Mouse (Mus musculus): Measurements from ENCODE around the gene Lrrc8c. TPM values are rescaled to one million over a fixed set of nuclear protein-coding genes. Genes with fewer than 3 reads are reported as not detected.

Lrrc8c gene
- polyA plus RNA-seq, 1 experiment from 2014 or later = 27.1 TPM

DNA sequence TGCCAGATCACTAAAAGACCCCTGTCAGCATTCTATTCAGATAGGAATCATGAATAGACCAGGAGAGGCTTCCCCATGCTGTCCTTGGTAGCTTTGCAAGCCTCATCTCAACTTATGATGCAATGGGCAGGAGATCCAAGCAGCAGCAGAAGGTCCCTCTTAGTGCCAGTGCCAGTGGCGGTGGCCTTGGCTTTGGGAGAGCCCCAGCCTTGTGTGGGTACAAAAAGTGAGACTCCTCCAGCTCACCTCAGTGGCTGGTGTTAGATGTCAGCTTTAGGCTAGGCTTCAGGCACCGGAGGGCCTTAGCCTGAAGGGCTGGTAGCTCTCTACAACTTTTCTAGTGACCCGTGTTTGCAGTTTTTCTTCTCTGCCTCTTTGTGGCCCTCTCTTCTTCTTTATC is 18.1 kb upstream of the Lrrc8c start:
- no peak overlapping the region for H3K4me3 ChIP-seq
- H3K4me1 ChIP-seq (replicated peaks) = peaks cover 10% of the 10 kb centered on the region
- H3K4me2 ChIP-seq = no peak overlapping the region
- peaks cover 3% of the 10 kb centered on the region; the same call in 1 of the 2 replicates for H3K9me3 ChIP-seq (replicated peaks)
- H3K27ac ChIP-seq (ENCODE audit: poor library complexity, severe bottlenecking) = no peak overlapping the region
- H3K27me3 ChIP-seq (replicated peaks) = no peaks in the 10 kb centered on the region
- ATAC-seq (ENCODE audit: insufficient number of reproducible peaks, low FRiP score) = no peak
- no peaks in the 10 kb centered on the region for H3K36me3 ChIP-seq
- WGBS = 77% methylated on average over 3 of the region's 3 CpGs
- H3K9ac ChIP-seq = no peak overlapping the region

DNA sequence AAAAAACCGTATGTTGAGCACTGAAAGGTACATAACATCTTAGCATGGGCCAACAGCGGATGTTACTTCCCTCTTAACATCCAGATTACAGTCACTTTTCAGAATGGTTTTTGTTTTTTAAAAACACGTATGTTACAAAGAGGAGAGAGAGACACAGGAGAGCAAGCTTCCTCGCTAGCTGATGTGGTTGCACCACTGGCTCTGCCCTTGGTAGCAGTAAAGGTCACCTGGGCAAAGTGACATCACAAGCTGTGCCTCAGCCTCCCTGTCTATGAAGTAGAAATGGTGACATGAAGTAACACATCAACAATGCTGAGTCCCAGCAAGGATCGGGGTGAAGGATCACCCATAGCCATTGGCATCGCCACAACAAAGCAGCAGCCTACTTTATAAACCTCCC is 10.4 kb upstream of the Lrrc8c start:
- Histone ChIP-seq H3K27ac (ENCODE audit: poor library complexity, severe bottlenecking) (no peak overlapping the region), H3K4me3 (no peak overlapping the region), H3K27me3 (replicated peaks) (no peaks in the 10 kb centered on the region), H3K9ac (no peak overlapping the region), H3K4me2 (no peak overlapping the region), H3K36me3 (no peaks in the 10 kb centered on the region), H3K4me1 (replicated peaks) (peaks cover 17% of the 10 kb centered on the region), H3K9me3 (replicated peaks) (no peaks in the 10 kb centered on the region)
- WGBS = 82% methylated on average over 6 of the region's 6 CpGs
- ATAC-seq (ENCODE audit: insufficient number of reproducible peaks, low FRiP score) = no peak

DNA sequence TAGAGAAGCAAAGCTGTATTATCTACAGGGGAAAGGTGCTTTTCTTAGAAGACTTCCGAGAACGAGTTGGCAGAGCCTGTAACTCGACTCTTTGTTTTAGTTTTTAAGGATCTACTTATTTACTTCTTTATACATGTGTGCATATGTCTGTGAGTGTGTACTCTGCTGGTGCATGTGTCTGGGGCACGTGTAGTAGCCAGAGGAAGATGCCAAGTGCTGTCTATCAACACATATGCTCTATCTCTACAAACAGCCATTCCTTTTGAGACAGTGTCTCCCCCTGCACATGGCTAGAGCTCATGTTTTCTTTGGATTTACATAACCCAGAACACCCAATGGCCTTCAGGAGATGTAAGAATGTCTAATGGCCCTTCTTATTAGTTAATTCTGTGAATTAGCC is 6.9 kb upstream of the Lrrc8c start:
- H3K4me2 ChIP-seq = no peak overlapping the region
- H3K4me3 ChIP-seq = no peak overlapping the region
- H3K4me1 ChIP-seq (replicated peaks) = peaks cover 15% of the 10 kb centered on the region
- no peak for ATAC-seq (ENCODE audit: insufficient number of reproducible peaks, low FRiP score)
- H3K27ac ChIP-seq (ENCODE audit: poor library complexity, severe bottlenecking) = no peak overlapping the region
- H3K27me3 ChIP-seq (replicated peaks) = no peaks in the 10 kb centered on the region
- H3K36me3 ChIP-seq = no peaks in the 10 kb centered on the region
- no peaks in the 10 kb centered on the region for H3K9me3 ChIP-seq (replicated peaks)
- whole genome bisulfite sequencing = 37% methylated on average over 4 of the region's 4 CpGs
- H3K9ac ChIP-seq = no peak overlapping the region

DNA sequence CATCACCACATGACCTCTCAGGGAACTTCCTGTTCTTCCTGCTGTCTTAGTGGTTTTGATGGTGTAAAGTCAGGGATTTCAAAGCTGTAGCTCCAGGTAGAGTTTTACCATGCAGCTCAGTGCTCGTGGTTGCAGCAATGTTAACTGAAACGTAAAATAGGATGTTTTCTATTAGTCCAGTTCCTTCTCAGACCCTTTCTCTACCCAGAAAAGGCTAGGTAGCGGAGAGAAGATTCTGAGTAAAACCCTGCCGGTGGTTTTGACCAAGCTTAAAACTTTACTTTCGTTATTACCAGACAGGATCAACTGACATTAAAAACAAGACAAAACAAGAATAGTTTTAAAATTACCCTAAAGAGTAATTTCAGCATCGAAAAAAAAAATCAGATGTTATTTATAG is 3.7 kb upstream of the Lrrc8c start:
- Histone ChIP-seq H3K27ac (ENCODE audit: poor library complexity, severe bottlenecking) (no peak overlapping the region), H3K4me2 (no peak overlapping the region), H3K4me3 (no peak overlapping the region), H3K27me3 (replicated peaks) (no peaks in the 10 kb centered on the region), H3K9ac (no peak overlapping the region), H3K9me3 (replicated peaks) (no peaks in the 10 kb centered on the region), H3K4me1 (replicated peaks) (peaks cover 27% of the 10 kb centered on the region), H3K36me3 (no peaks in the 10 kb centered on the region)
- no peak for ATAC-seq (ENCODE audit: insufficient number of reproducible peaks, low FRiP score)
- WGBS = 76% methylated on average over 6 of the region's 6 CpGs

DNA sequence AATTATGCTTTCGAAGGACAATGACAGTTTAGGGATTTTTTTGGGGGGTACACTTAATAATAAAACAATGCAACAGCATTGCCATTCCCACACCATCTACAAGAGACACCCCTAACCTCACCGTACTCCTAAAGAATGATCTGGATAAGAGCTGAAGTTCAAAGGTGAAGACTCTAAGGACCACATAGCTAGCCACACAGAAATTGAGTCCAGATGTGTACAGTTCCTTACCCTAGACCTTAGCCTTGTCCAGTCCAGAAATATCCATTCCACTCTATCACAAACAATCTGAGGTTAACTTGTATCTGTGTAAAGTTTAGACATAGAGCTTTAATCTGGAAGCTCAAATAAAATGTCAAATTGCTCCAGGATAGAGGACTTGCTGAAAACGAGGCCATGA is 2.9 kb upstream of the Lrrc8c start:
- Histone ChIP-seq H3K4me1 (replicated peaks) (peaks cover 33% of the 10 kb centered on the region), H3K36me3 (no peaks in the 10 kb centered on the region), H3K9ac (no peak overlapping the region), H3K9me3 (replicated peaks) (no peaks in the 10 kb centered on the region), H3K4me2 (no peak overlapping the region), H3K27ac (ENCODE audit: poor library complexity, severe bottlenecking) (no peak overlapping the region), H3K4me3 (no peak overlapping the region), H3K27me3 (replicated peaks) (no peaks in the 10 kb centered on the region)
- no peak for ATAC-seq (ENCODE audit: insufficient number of reproducible peaks, low FRiP score)
- WGBS = 50% methylated on average over 3 of the region's 3 CpGs

DNA sequence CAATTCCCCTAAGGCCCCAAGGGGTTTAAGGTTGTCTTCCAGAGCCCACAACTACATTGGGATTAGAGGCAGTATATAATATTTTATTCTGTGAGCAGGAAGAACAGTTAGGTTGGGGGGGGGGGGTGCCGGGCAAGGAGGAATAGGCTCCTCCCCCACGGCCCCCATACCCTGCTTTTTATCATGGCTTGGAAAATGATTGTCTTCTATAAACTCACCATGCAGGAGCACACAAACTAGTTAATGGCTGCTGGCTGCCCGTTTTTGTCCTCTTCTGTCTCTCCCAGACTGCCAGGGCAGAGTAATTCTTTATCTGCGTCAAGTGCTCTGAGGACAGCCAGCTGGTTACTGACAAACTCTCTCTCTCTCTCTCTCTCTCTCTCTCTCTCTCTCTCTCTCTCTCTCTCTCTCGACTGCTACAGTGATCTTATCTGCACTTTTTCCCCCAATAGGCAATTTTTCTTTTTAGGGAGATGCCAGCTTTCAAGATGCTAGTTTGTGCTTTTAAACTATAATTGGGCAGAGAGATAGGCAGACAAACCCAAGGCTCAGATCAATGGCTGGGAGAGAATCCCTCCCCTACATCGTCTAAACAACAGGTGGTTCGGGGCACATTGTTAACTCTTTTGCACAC is 1.1 kb upstream of the Lrrc8c start:
- H3K9me3 ChIP-seq (replicated peaks) = no peaks in the 10 kb centered on the region
- peak overlapping the region; percentile 96 for H3K9ac ChIP-seq
- peaks cover 39% of the 10 kb centered on the region for H3K4me1 ChIP-seq (replicated peaks)
- no peak for ATAC-seq (ENCODE audit: insufficient number of reproducible peaks, low FRiP score)
- H3K36me3 ChIP-seq = no peaks in the 10 kb centered on the region
- no peaks in the 10 kb centered on the region for H3K27me3 ChIP-seq (replicated peaks)
- H3K4me3 ChIP-seq = peak overlapping the region; percentile 82
- H3K27ac ChIP-seq (ENCODE audit: poor library complexity, severe bottlenecking) = peak overlapping the region; percentile 97
- 16% methylated on average over 7 of the region's 7 CpGs for WGBS
- peak overlapping the region; percentile 72 for H3K4me2 ChIP-seq

DNA sequence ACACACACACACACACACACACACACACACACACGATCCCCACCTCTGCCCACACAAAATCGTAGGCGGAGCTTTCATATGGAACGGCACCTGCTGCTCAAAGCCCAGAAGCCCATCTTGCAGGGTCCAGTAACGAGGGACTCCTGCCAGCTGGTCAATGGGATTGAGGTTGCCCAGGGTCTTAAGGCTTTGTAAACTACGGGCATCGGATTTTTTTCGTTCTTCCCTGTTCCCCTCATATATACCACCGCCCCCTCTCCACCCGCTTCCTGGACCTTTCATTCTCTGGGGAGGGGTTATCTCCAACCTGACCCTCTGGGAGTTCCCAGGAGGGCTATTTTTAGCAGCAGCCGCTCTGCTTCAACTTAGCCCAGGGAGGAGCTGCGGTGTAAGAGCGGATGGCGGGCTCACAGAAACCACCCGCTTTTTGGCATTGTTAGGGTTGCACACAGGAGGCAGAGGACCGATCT is 527 bp upstream of the Lrrc8c start:
- Histone ChIP-seq H3K9ac (peak overlapping the region; percentile 96), H3K4me1 (replicated peaks) (peaks cover 44% of the 10 kb centered on the region), H3K4me3 (peak overlapping the region; percentile 82), H3K36me3 (no peaks in the 10 kb centered on the region), H3K9me3 (replicated peaks) (no peaks in the 10 kb centered on the region), H3K27ac (ENCODE audit: poor library complexity, severe bottlenecking) (peak overlapping the region; percentile 97), H3K27me3 (replicated peaks) (no peaks in the 10 kb centered on the region), H3K4me2 (peak overlapping the region; percentile 72)
- 1% methylated on average over 16 of the region's 16 CpGs for WGBS
- ATAC-seq (ENCODE audit: insufficient number of reproducible peaks, low FRiP score) = peak; percentile 60

DNA sequence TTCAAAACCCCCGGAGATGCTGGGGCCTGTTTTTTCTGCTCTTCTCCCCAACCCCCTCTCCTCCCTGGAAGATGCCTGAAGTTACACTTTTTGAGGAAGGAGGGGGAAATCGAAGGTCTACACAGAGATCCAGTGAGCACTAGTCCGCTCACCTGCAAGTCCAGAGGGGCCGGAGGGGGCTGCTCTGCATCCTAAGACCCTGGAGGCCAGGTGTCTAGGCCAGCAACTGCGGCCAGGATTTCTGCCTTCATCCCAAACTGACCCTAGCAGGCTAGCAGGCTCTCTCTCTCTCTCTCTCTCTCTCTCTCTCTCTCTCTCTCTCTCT is 750 bp downstream of the Lrrc8c start:
- H3K4me3 ChIP-seq = peak overlapping the region; percentile 82
- no peak for ATAC-seq (ENCODE audit: insufficient number of reproducible peaks, low FRiP score)
- peak overlapping the region; percentile 96 for H3K9ac ChIP-seq
- peaks cover 57% of the 10 kb centered on the region for H3K4me1 ChIP-seq (replicated peaks)
- 6% methylated on average over 5 of the region's 5 CpGs for WGBS
- peak overlapping the region; percentile 72 for H3K4me2 ChIP-seq
- H3K9me3 ChIP-seq (replicated peaks) = no peaks in the 10 kb centered on the region
- peak overlapping the region; percentile 97 for H3K27ac ChIP-seq (ENCODE audit: poor library complexity, severe bottlenecking)
- H3K36me3 ChIP-seq = no peaks in the 10 kb centered on the region
- H3K27me3 ChIP-seq (replicated peaks) = no peaks in the 10 kb centered on the region

DNA sequence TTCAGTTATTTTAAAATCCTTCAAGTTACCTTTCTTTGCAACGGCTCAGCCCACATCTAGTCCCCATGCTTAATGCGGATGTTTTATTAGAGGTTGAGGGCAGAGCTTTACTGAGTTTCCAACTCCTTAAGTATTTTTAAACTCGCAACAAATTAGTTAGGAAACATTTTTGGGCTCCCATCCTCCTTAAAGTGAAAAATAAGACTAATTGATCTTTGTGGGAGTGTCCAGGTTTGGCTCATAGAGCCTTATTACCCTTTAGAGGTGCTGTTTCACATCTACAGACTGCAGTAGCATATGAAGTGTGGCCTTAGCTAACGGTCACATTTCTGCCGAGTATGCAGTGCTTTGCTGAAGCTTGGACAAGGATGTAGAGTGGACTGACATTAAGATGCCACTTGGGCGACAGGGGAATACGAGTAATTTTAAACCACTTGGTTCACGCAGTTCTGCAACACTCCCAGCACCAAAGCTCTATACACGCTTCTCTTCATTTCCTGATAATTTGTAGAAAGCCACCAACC is 1.3 kb downstream of the Lrrc8c start:
- Histone ChIP-seq H3K27ac (ENCODE audit: poor library complexity, severe bottlenecking) (peak overlapping the region; percentile 97), H3K9me3 (replicated peaks) (no peaks in the 10 kb centered on the region), H3K4me2 (peak overlapping the region; percentile 72), H3K4me1 (replicated peaks) (peaks cover 62% of the 10 kb centered on the region), H3K27me3 (replicated peaks) (no peaks in the 10 kb centered on the region), H3K4me3 (peak overlapping the region; percentile 82), H3K36me3 (no peaks in the 10 kb centered on the region), H3K9ac (peak overlapping the region; percentile 96)
- ATAC-seq (ENCODE audit: insufficient number of reproducible peaks, low FRiP score) = no peak
- WGBS = 30% methylated on average over 9 of the region's 9 CpGs

DNA sequence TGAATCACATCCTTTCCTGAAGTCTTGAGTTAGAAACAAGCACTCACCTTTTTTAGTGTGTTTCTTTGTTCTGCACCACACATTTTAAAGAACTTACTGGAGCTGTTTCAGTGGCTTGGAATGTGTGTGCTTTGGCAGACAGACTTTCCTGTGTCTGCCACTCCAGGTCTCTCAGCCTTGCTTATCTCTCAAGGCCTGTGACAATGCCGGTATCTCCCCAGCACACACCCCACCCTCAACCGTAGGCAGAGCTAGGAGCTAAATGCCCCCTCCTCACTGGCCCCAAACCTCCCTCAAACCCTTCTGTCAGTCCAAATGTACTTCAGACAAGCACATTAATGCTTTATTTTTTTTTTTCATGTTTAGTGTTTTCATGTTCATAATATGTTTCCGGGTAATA is 4.3 kb downstream of the Lrrc8c start:
- H3K4me3 ChIP-seq = no peak overlapping the region
- 21% methylated on average over 3 of the region's 3 CpGs for WGBS
- peak overlapping the region; percentile 49 for H3K9ac ChIP-seq
- H3K36me3 ChIP-seq = 0 out of 2 replicates have a peak, but pooled peaks cover 3% of the 10 kb centered on the region
- peak overlapping the region; percentile 83 for H3K27ac ChIP-seq (ENCODE audit: poor library complexity, severe bottlenecking)
- no peaks in the 10 kb centered on the region for H3K27me3 ChIP-seq (replicated peaks)
- H3K4me2 ChIP-seq = peak overlapping the region; percentile 38
- H3K4me1 ChIP-seq (replicated peaks) = peaks cover 69% of the 10 kb centered on the region
- ATAC-seq (ENCODE audit: insufficient number of reproducible peaks, low FRiP score) = peak; percentile 70
- H3K9me3 ChIP-seq (replicated peaks) = no peaks in the 10 kb centered on the region

DNA sequence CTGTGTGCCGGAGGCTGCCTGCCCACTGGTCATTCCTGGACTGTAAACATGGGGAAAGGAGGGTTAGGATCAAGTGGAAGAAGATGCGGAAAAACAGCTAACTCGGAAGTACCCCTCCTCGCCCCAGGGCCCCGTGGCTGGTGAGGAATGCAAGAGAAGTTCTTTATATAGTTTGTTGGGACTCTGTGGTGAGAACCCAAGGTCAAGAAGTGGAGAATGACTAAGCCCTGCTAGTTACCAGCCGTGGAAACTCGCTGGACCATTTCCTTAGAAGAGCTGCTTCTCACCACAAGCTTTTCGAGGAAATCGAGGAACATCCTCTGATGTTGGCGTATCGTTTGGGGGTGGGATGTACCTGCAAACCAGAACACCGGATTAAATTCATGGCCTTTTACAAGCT is 5.8 kb downstream of the Lrrc8c start:
- Histone ChIP-seq H3K36me3 (0 out of 2 replicates have a peak, but pooled peaks cover 5% of the 10 kb centered on the region), H3K4me3 (no peak overlapping the region), H3K4me2 (peak overlapping the region; percentile 6; the same call in 1 of the 2 replicates), H3K27me3 (replicated peaks) (no peaks in the 10 kb centered on the region), H3K9ac (no peak overlapping the region), H3K9me3 (replicated peaks) (no peaks in the 10 kb centered on the region), H3K4me1 (replicated peaks) (peaks cover 79% of the 10 kb centered on the region), H3K27ac (ENCODE audit: poor library complexity, severe bottlenecking) (peak overlapping the region; percentile 83)
- no peak for ATAC-seq (ENCODE audit: insufficient number of reproducible peaks, low FRiP score)
- 74% methylated on average over 12 of the region's 12 CpGs for WGBS
